Mouse (Mus musculus) left cerebral cortex, postnatal 25 days (tissue): Measurements from ENCODE around the gene Plcb4. TPM values are rescaled to one million over a fixed set of nuclear protein-coding genes. Genes with fewer than 3 reads are reported as not detected.

Experiments used
- DNase-seq, 2 experiments: peaks; one replicate each; pipeline ENCODE4 v3.0.0; 2022; ENCODE audit warnings: low spot score in 2 of 2, mixed read lengths in 1 of 2
- intact Hi-C: fragments of 180-260 bp; cut with DNase I; formaldehyde crosslinking; loops from one replicate; pipeline ENCODE4 v1.15.1; 2025
- total RNA-seq, 2 experiments: library from RNA; stranded (reverse); gene quantifications; 2 replicates each; pipeline ENCODE4 v1.2.3; 2021

Plcb4 gene
- total RNA-seq, 2 experiments from 2014 or later: 67.8 to 69.8 TPM

DNA sequence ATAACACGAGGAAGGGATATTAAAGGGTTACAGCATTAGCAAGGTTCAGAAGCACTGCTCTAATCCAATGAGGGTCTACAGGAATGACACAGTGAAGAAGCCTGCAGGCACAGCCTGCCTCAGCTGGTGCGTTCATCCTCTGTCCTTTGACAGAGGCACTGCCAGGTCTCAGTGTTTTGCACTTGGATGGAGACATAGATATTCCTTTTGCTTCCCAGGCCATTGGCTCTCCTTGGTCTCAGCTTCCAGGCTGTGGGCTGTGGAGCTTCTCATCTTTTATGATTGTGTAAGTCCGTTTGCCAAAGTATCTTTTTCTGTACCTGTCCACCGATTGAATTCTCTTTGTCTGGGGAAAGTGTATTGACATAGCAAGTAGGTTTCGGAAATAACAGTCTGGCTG is 177.1 kb downstream of the Plcb4 start:
- no peak for DNase-seq
- intact Hi-C loops: no loop called here

GRCm38 (mm10) chr2:135836426-135836825 is 177.6 kb downstream of the Plcb4 start:
- no peak for DNase-seq
- intact Hi-C loops: no loop called here

DNA sequence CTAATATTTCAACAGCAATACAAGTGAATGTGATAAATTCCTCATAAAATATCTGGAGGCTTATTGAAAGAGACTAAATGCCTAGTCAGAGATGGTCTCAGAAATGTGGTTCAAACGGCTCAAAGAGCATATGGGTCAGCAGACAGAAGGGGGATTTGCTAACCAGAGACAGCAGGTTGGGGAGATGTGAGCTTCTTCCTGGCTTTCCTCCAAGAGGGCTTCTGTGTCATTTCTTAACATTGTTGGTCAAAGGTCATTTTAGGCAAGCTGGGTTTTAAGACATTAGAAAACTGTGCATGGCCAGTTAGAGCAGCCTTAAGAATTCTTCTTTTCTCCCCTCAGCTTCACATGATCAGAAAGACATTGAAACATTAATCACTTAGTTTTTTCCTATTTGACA is 178.9 kb downstream of the Plcb4 start:
- intact Hi-C loops: no loop called here
- no peak for DNase-seq

DNA sequence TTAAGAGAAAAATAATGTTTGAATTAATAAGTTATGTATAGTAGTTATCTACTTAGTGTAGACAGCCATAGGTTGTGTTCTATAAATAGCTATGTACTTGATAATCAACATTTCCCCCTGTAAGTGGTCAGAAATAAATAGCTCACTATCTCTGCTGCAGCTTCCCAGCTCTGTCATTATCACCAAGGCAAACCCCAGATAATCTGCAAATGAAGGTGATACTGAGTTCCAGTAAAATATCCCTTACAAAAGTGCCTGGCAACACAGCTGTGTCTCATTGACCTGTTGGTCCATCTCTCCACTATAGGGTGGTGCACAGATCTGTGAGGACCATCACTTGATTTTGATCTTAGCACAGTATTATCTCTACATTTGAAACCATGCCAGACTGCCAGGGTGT is 179.3 kb downstream of the Plcb4 start:
- intact Hi-C loops: no loop called here
- no peak for DNase-seq

DNA sequence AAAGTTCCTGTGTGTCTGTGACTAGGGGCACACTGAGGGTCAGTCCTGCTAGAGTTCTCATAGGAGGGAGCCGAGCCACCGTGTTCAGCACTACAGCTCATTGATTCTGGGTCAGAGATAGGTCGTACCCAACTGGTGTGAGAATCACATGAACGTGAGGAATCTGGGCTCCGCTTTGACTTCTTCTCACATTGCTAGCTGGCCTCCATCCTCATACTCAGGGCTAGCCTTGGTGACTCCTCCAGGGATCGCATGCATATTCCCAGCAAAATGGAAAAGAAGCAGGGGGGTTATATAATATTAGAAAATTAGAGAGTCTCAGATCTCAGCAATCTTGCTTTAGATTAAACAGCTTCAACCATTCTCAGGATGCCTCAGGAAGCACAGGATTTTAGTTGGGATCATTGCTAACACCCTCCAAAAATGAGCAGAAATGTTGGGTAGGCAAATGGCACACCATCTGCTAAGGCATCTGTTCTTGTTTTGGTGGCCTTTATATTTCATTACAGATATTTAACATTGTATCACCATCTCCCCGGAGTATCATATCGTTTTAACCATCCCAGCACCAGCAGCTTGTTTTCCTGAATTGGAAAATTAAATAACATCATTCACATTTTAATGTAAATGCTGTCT is 180.0 kb downstream of the Plcb4 start:
- peak; percentile 27 to 71 for DNase-seq
- intact Hi-C loops: no loop called here

DNA sequence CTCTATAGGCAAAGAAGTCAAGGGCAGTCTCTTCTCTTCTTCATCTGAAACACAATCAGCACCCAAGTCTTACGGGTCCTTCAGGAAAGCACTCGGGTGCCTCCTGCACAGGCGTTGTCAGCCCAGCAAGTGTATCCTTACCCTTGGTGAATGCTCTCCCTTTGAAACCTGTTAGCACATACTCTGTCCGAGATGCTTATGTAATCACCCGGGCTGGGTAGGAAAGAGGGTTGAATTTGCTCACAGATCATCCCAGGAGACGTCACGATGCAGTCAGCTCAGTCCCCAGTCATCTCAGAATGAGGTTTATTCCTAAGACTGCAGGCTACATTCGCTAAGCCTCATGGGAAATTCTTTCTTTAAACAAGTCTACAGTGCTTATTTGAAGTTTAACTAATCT is 184.9 kb downstream of the Plcb4 start:
- intact Hi-C loops: no loop called here
- no peak for DNase-seq

GRCm38 (mm10) chr2:135846903-135847302 is 188.1 kb downstream of the Plcb4 start:
- no peak for DNase-seq
- intact Hi-C loops: no loop called here

DNA sequence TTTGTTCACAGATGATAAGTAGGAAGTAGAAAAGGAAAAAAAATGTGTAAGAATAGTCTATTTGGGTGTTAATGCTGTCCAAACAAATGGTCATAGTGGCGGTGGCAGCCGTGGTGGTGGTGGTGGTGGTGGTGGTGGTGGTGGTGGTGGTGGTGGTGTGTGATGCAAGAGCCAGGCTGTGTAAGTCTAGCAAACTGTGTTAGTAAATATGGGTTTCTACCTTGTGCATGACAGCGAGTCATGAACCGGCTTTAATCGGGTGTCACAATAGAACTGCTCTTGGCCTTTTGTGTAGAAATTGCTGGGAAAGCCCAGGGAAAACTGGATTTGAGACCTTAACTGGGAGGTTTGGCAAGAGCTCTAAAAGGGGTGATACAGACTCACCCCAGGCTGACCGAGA is 188.9 kb downstream of the Plcb4 start:
- no peak for DNase-seq
- intact Hi-C loops: no loop called here

DNA sequence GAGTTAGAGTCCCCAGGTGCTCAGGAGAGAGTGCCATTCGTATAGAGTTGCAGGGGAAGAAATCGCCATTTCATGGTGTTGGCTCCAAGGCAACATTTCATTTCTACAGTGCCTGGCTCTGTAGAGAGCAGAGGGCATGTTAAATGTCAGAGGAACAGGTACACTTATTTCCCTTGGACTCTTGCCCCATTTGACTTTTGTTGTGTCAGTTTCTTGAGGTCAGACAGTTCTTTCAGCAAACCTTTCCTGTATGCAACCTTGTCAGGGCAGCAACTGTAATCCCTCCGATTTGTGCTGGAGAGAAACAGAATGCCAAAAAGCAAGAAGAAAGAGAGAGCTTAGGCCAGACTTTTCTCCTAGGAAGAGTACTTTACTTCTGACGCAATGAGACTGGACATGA is 189.4 kb downstream of the Plcb4 start:
- intact Hi-C loops: no loop called here
- DNase-seq: no peak

- no peak for DNase-seq
- intact Hi-C loops: no loop called here
Measured at GRCm38 (mm10) chr2:135851964-135852363, 193.2 kb downstream of the Plcb4 start.

DNA sequence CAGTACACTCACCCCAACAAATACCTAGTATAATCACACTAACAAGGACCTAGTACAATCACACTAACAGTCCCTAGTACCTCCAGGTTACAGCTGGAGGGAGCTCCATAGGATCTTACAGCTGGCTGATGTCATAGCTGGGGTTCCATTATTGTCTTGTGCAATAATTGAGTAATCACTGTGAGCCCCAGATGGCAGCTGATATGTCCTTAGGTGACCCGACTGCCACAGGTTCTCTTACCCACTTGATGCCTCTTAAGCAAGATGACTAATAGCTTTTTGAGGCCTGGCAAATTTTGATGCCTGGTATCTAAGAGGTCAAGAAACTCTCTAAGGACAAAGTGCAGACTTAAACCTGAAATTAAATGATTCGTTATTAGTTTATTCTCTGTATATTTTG is 194.3 kb downstream of the Plcb4 start:
- intact Hi-C loops: no loop called here
- DNase-seq: no peak

DNA sequence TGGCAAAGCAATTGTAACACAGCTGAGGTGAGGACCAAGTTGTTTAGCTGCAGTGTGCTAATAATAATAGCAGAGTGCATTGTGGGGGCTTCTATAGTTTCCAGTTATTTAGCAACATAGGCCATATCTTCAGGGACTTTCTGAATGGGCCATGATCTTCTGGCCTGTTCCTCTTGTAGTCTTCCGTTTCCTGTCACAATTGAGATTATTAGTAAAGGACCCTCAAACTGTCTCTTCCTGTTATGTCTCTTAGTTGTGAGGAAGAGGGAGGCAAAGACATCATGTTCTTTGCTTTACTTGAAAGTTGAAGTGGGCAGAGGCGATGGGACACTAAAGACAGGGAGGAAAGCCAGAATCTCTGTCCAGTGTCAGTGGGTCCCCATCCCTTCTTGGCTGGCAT is 195.2 kb downstream of the Plcb4 start:
- DNase-seq: no peak
- intact Hi-C loops: no loop called here

DNA sequence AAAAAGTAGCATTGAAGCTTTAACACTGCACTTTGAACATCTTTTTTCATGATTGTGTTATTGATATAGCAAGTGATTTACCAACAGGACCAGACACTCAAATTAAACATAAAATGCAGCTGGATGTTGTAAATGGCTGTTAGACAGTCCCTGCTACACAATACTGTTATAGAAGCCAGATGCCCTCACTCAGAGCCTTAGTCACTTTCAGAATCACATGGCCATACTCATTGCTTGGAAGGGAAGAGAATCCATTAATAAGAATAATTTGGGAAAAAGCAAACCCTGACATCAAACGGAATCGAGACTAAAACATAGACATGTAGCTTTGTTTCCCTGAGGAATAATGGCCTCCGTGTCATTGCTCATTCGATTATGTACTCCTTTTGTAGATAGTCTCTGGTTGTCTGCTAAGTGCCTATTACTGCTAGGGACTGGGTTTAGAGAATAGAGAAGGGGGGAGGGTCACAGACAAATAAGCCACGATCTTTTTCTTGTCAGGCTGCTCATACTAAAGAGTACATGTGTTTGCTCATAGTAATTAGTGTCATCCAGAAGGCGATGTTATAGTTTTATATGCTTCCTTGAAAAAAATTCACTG is 197.2 kb downstream of the Plcb4 start:
- DNase-seq: no peak
- intact Hi-C loops: no loop called here

DNA sequence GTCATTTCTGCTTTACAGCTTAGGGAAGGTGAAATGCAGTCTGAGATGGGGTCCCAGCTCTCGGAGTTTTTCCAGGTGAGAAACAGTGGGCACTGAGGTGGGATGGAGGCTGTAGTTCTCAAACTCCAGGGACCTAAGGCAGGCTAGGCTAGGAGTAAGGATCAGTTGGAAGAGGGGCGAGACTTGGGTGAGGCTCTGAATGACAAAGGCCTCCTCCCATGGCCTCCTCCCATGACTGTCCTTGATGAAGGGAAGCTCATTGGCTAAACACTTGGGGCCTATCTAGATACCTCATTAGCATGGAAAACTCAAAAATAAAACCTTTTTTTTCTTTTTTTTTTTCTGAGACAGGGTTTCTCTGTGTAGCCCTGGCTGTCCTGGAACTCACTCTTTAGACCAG is 198.0 kb downstream of the Plcb4 start:
- intact Hi-C loops: no loop called here
- DNase-seq: no peak

DNA sequence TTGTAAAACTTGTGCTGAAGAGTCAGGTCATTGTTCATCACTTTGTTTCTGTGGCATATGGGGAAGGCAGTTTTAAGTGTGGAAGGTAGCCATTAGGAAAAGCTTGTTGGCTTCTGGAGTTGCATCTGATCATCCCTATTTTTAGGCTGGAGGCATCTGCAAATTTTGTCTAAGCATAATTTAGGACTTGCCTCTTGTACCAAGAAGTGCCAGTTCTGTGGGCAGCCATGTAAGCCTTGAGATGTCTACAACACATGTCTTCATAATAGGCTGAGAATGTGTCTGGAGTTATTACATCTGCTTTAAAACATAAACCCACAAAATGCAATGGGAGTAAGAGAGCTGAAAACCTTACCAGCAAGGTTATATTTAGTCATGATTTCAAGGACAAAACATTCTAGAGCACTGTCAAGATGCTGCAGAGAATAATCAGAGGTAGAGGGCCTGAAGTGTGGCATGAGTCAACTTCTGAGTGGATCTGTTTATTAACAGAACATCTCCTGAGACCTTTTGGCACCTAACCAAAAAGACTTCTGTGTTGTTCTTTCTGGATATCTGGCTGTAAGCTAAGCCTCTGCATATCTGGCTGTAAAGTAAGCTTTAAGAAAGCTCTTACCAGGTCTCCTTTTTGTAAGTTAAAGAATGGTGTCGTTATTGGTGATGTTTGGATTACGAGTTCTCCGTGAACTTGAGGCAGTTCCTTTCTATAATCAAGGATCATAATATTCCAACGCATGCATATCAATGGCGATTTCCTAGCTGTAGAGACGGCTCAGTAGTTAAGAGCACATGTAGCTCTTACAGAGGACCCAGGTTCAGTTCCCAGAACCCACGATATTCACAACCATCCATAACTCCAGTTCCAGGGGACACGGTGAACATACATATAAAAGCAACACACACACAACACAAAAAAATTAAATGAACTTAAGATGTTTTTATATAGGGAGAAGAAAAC is 203.0 kb downstream of the Plcb4 start:
- intact Hi-C loops: loop anchor here (1.0 kb wide), 1 partner anchor 186 kb away; no protein-coding TSS in a partner anchor
- DNase-seq: peak in 1 of 2 experiments; percentile 77

DNA sequence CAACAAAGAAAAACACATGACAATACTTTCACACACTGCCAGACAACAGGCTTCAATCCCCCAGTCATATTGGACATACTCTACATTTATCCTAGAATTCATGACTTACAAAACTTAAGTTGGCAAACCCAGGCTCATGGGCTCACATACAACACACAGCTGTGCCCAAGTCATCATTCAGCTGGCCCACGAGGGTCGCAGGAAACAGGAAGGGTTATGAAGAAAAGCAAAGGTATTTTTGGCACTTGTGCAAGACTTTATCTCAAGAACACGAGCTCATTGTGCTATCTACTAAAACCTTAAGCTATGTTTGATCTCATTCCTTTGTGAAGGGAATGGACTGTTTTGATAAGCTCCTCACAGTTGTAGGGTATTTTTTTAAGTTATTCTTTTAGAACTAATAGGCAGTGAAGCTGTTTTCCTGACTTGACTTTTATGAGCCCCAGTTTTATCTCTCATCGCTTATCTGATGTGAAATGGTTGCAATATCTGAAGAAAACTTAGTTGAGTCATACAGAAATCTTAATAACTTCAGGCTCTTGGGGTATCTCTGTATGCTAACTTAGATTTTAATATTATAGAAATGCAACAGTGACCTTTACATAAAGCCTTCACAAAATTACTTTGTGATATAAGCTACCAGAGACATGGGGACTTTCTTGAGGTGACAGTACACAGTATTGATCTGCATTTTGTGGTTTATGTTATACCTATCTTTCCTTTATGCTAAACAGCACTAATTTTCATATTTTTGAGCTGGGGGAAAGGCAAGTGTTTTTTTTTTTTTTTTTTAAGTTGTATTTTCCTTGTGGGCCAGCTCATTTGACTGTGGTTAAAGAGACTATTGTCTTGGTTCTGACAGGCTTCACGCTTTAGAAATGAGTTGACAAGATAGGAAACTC is 203.9 kb downstream of the Plcb4 start:
- intact Hi-C loops: no loop called here
- no peak for DNase-seq

DNA sequence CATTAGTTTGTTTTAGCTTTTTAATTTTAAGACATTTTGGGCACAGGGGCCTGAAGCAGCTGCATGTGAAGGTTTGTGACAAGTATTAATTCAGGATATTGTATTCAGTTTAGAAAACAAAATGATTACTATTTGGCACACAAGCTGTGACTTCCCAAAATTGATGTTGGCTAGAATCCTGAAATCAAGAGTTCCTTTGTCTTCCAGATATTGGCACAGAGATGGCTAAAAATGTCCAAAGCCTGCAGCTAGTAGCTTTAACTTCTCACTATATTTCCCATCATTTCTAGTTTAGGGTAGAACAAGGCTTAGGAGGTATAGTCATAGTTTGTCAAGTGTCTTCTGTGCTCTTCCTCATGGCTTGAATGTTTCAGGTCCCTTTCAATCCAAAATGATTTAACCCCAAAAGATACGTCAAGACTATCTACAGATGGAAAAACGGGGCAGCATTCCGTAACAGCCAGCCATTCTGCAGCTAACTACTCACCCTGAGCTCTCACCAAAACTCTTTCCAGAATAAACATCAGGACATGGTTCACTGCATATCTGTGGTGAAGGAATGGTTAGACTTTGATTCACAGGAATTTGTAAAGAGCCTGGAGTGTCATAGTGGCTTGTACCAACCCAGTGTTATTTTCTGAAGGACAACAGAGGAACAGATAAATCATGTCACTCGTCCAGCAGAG is 204.7 kb downstream of the Plcb4 start:
- intact Hi-C loops: no loop called here
- DNase-seq: no peak

DNA sequence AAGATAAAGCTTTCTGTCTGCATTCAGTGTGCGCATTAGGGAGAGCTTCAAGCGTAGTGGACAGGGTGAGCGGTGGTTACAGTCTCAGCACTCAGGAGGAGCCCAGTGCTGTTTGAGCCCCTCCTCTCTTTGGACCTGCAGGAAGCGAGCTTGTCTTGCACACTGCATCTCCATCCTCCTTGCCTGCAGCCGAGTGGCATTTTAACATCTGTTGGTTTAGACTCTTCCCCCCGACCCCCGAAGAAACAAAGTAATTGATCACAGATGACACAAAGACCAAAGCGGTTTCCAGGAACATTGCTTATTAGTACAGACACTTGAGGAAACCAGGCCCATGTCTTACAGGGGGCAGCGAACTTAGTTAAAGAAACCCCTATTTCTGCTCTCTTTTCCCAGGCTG is 207.6 kb downstream of the Plcb4 start:
- intact Hi-C loops: no loop called here
- no peak for DNase-seq

DNA sequence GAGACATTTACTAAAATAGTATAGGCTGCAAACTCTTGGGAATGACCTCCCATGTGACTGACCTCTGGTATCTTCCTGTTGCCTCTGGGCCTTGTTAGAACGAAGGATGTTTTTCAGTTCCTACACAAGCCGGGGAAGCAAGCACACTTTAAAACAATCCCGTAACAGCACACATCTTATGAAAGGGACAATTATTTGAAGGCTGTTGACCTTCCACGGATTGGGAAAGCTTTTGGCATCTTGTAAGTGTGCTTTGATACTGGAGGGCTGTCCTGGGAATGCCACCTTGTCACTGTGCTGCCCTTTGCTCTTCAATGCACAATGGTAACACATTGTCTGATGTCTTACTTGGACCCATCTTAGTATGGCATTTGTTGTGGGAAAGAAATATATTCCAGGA is 208.0 kb downstream of the Plcb4 start:
- no peak for DNase-seq
- intact Hi-C loops: no loop called here
